In the genomic region with DNA sequence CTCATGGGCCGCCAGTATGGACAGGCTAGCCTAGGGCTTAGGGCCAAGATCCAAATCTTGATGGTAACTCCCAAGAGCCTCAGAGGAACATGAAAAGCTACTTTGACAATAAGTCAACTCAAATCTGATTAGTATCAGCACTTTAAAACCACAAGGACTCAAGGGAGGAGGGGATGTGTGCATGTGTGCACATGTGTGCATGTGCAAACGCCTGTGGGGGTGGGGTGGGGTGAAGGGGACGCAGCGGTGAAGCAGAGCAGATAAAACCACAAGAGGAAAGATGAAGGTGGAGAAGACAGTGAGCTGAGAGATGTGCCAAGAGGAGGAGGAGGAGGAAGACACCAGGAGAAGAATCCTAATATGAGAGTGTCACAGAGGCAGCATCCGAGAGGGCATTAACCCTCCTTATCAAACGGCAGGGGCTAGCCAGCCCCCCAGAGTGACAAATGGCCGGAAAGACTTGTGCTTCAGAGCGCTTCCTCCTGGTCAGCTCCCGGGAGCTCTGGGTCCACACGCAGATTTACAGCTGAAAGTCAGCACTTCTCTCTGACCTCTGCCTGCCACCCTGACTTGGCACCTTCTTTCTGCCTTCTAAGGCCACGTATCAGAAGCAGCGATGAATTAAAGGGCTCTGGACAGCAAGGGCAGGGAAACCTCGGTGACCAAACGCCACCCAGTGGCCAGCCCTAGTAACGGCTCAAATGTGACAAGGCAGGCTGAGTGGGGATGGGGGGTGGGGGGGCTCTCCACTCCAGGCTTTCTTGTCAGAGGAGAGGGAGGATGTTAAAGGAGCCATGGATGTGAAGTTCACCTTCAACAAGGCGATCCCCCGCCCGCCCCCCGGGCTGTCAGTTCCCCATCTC, we compare ENCODE assay signal across 9 mouse cellular contexts. TPM values are rescaled to one million over a fixed set of nuclear protein-coding genes. Genes with fewer than 3 reads are reported as not detected.
DNase-seq lines count a peak whose midpoint lies in the region; ATAC-seq and TF ChIP-seq lines count a peak whose summit lies in the region.
"Had no signal": no experiment of that assay in that cellular context is flagged by ENCODE, and none has a peak within 500 bp of the region (broad histone marks: within the 10 kb centered on the region; RNA-seq: fewer than 3 reads in every experiment).

No protein-coding gene starts in this region.

- peaks cover 68% of the 10 kb centered on the region for H3K36me3 ChIP-seq in heart, embryonic 10.5 days
- no peaks in the 10 kb centered on the region; the same call in 1 of the 2 replicates for H3K36me3 ChIP-seq in kidney, adult 2 months (ENCODE audit: control insufficient read depth, insufficient read depth, low read length)
- H3K36me3 ChIP-seq in liver, embryonic 14.5 days (replicated peaks; ENCODE audit: control insufficient read depth, insufficient read depth, low read depth), result peaks cover 3% of the 10 kb centered on the region; the same call in 1 of the 2 replicates
- peaks cover 65% of the 10 kb centered on the region for H3K36me3 ChIP-seq in neural tube, embryonic 13.5 days

- H3K4me1 ChIP-seq in cortical plate, adult 2 months (ENCODE audit: control insufficient read depth, insufficient read depth, low read length), result no peaks in the 10 kb centered on the region
- peaks cover 24% of the 10 kb centered on the region for H3K4me1 ChIP-seq in heart, embryonic 10.5 days
- no peaks in the 10 kb centered on the region for H3K4me1 ChIP-seq in kidney, adult 2 months (ENCODE audit: control insufficient read depth, insufficient read depth, low read length)
- H3K4me1 ChIP-seq in liver, embryonic 14.5 days (replicated peaks; ENCODE audit: control insufficient read depth in 2 of 2, insufficient read depth in 2 of 2, low read length in 1 of 2), result peaks cover 0 to 5% of the 10 kb centered on the region in 2 experiments; a peak in 1 of 4 replicates
- peaks cover 14% of the 10 kb centered on the region for H3K4me1 ChIP-seq in neural tube, embryonic 13.5 days (replicated peaks)
- H3K4me1 ChIP-seq: embryonic facial prominence, embryonic 12.5 days had no signal

- DNase-seq in 3T3-L1 (ENCODE audit: low read depth, low spot score) (peak; percentile 70), MEL-GATA-1-ER (ENCODE audit: extremely low read depth, low read depth) (peak; percentile 6)
- peak; percentile 83 for DNase-seq in heart, embryonic 10.5 days (ENCODE audit: low spot score)
- DNase-seq in kidney, adult 2 months, result peak; percentile 71
- DNase-seq in liver, embryonic 14.5 days (ENCODE audit: low read depth in 3 of 3, low spot score in 3 of 3), result no peak
- peak; percentile 68 for DNase-seq in thymus, postnatal 0 days (ENCODE audit: low spot score)

- H3K27ac ChIP-seq in cortical plate, adult 2 months (ENCODE audit: insufficient read depth, low read length), result no peak overlapping the region
- no peak overlapping the region for H3K27ac ChIP-seq in heart, embryonic 10.5 days
- H3K27ac ChIP-seq in kidney, adult 2 months (ENCODE audit: insufficient read depth, low read depth, low read length), result no peak overlapping the region
- H3K27ac ChIP-seq in liver, embryonic 14.5 days, result no peak overlapping the region
- H3K27ac ChIP-seq in neural tube, embryonic 13.5 days (replicated peaks), result no peak overlapping the region
- H3K27ac ChIP-seq: embryonic facial prominence, embryonic 12.5 days had no signal

- no peak overlapping the region for H3K4me2 ChIP-seq in liver, embryonic 14.5 days (ENCODE audit: low read depth)
- peak overlapping the region; percentile 30; the same call in 1 of the 2 replicates for H3K4me2 ChIP-seq in neural tube, embryonic 13.5 days
- H3K4me2 ChIP-seq: embryonic facial prominence, embryonic 12.5 days had no signal

- peak; percentile 72 for TF ChIP-seq CTCF in cortical plate, adult 2 months (IDR thresholded peaks at IDR 0.05; ENCODE audit: extremely low read depth, insufficient read depth, low read length)
- peak; percentile 74 for TF ChIP-seq CTCF in kidney, adult 2 months (conservative IDR thresholded peaks at IDR 0.05; ENCODE audit: insufficient read depth, insufficient read length, low read depth, low read length)
- peak; percentile 79 for TF ChIP-seq CTCF in liver, embryonic 14.5 days (IDR thresholded peaks at IDR 0.05; ENCODE audit: low read depth)

- H3K9ac ChIP-seq in liver, embryonic 14.5 days (replicated peaks), result no peak overlapping the region
- no peak overlapping the region; the same call in 1 of the 2 replicates for H3K9ac ChIP-seq in neural tube, embryonic 13.5 days
- H3K9ac ChIP-seq: embryonic facial prominence, embryonic 12.5 days had no signal

- H3K9me3 ChIP-seq in heart, embryonic 10.5 days, result no peaks in the 10 kb centered on the region
- H3K9me3 ChIP-seq in liver, embryonic 14.5 days (ENCODE audit: control insufficient read depth, low read length), result no peaks in the 10 kb centered on the region
- H3K9me3 ChIP-seq in neural tube, embryonic 13.5 days, result no peaks in the 10 kb centered on the region
- H3K9me3 ChIP-seq: embryonic facial prominence, embryonic 12.5 days had no signal

- H3K4me3 ChIP-seq in cortical plate, adult 2 months (ENCODE audit: insufficient read depth, low read length), result no peak overlapping the region
- peak overlapping the region; percentile 12; the same call in 1 of the 2 replicates for H3K4me3 ChIP-seq in heart, embryonic 10.5 days
- no peak overlapping the region for H3K4me3 ChIP-seq in kidney, adult 2 months (ENCODE audit: insufficient read depth, low read depth, low read length)
- no peak overlapping the region for H3K4me3 ChIP-seq in liver, embryonic 14.5 days (ENCODE audit: insufficient read depth in 1 of 2, low read depth in 2 of 2, low read length in 2 of 2)
- no peak overlapping the region for H3K4me3 ChIP-seq in neural tube, embryonic 13.5 days
- H3K4me3 ChIP-seq: embryonic facial prominence, embryonic 12.5 days had no signal

- TF ChIP-seq POLR2A in cortical plate, adult 2 months (IDR thresholded peaks at IDR 0.05; ENCODE audit: extremely low read depth, insufficient read depth, low read length), result no peak
- no peak for TF ChIP-seq POLR2A in kidney, adult 2 months (IDR thresholded peaks at IDR 0.05; ENCODE audit: low read depth, low read length)

- peaks cover 19% of the 10 kb centered on the region; the same call in 1 of the 2 replicates for H3K27me3 ChIP-seq in heart, embryonic 10.5 days (ENCODE audit: insufficient read depth, poor library complexity, severe bottlenecking)
- H3K27me3 ChIP-seq in kidney, adult 2 months (replicated peaks; ENCODE audit: control insufficient read depth, insufficient read depth, low read length), result no peaks in the 10 kb centered on the region
- no peaks in the 10 kb centered on the region for H3K27me3 ChIP-seq in liver, embryonic 14.5 days (ENCODE audit: control insufficient read depth, insufficient read depth, low read length)
- peaks cover 44% of the 10 kb centered on the region for H3K27me3 ChIP-seq in neural tube, embryonic 13.5 days
- H3K27me3 ChIP-seq: embryonic facial prominence, embryonic 12.5 days had no signal

- WGBS in heart, embryonic 10.5 days, result 21% methylated on average over 19 of the region's 19 CpGs
- 37% methylated on average over 19 of the region's 19 CpGs for WGBS in kidney, adult 2 months
- 24% methylated on average over 19 of the region's 19 CpGs for WGBS in liver, embryonic 14.5 days (ENCODE audit: insufficient replicate concordance)
- 30% methylated on average over 19 of the region's 19 CpGs for WGBS in neural tube, embryonic 13.5 days

- no peak for TF ChIP-seq EP300 in liver, embryonic 14.5 days (IDR thresholded peaks at IDR 0.05; ENCODE audit: low read depth)

- no peak for ATAC-seq in liver, embryonic 14.5 days (ENCODE audit: insufficient read depth)
- ATAC-seq in neural tube, embryonic 13.5 days (ENCODE audit: low read depth), result 0 out of 2 replicates have a peak, but pooled peaks have one; percentile 28

RNA-seq across cellular contexts. Expression of a gene that starts 28.1 kb away (rescaled TPM):
- polyA plus RNA-seq in cortical plate, adult 2 months (2012; rRNA removed), result 33.5 and 34.6 TPM in 2 replicates
- 18.6 and 21.8 TPM in 2 replicates for polyA plus RNA-seq in heart, embryonic 10.5 days (2016; fragmentation: Nextera tagmentation; extraction: Ambion mirVana)
- polyA plus RNA-seq in kidney, adult 2 months (2012; rRNA removed), result 30.6 and 32.8 TPM in 2 replicates
- polyA plus RNA-seq in liver, embryonic 14.5 days (2012; rRNA removed), result 14.9 and 16.5 TPM in 2 replicates
- 11.0 and 11.2 TPM in 2 replicates for polyA plus RNA-seq in liver, embryonic 14.5 days (2014; fragmentation: Nextera tagmentation; extraction: Ambion mirVana)
- 16.7 and 19.4 TPM in 2 replicates for polyA plus RNA-seq in neural tube, embryonic 13.5 days (2015; fragmentation: Nextera tagmentation; extraction: Ambion mirVana)
- 18.9 and 22.1 TPM in 2 replicates for polyA plus RNA-seq in thymus, postnatal 0 days (2015; fragmentation: Nextera tagmentation; extraction: Ambion mirVana)

RNA-seq across cellular contexts. Expression of a gene that starts 33.1 kb away (rescaled TPM):
- polyA plus RNA-seq in cortical plate, adult 2 months (2012; rRNA removed), result 0.02 TPM in 1 of 2 replicates, not detected in the other
- polyA plus RNA-seq in heart, embryonic 10.5 days (2016; fragmentation: Nextera tagmentation; extraction: Ambion mirVana), result 0.06 TPM in 1 of 2 replicates, not detected in the other
- polyA plus RNA-seq in kidney, adult 2 months (2012; rRNA removed), result not detected in 2 replicates
- not detected in 2 replicates for polyA plus RNA-seq in liver, embryonic 14.5 days (2012; rRNA removed)
- polyA plus RNA-seq in liver, embryonic 14.5 days (2014; fragmentation: Nextera tagmentation; extraction: Ambion mirVana), result not detected in 2 replicates
- 5.5 and 7.5 TPM in 2 replicates for polyA plus RNA-seq in neural tube, embryonic 13.5 days (2015; fragmentation: Nextera tagmentation; extraction: Ambion mirVana)
- polyA plus RNA-seq in thymus, postnatal 0 days (2015; fragmentation: Nextera tagmentation; extraction: Ambion mirVana), result 0.05 TPM in 1 of 2 replicates, not detected in the other

Comparison
In these comparisons a context has a peak if more than half of its experiments do, and no peak if none do; other contexts are left out.
1. DNase-seq: peak in 3T3-L1 (single experiment), MEL-GATA-1-ER (single experiment), heart, embryonic 10.5 days (single experiment), kidney, adult 2 months (single experiment) and thymus, postnatal 0 days (single experiment); none in liver, embryonic 14.5 days (0 of 3).
2. Peak in every context shown above with its lines, with median percentiles within 50 percentile points of each other: CTCF ChIP-seq.